Mouse (Mus musculus) spleen, postnatal 36 days (tissue): ENCODE data around the gene Klhl15.
A peak's percentile ranks its signal among the peaks of the same experiment; 100 is the strongest.

Experiments used
- DNase-seq, 2 experiments: peaks; one replicate each; pipeline ENCODE4 v3.0.0; 2022; ENCODE audit warnings: low spot score in 2 of 2, mixed read lengths in 1 of 2

Klhl15 gene

DNA sequence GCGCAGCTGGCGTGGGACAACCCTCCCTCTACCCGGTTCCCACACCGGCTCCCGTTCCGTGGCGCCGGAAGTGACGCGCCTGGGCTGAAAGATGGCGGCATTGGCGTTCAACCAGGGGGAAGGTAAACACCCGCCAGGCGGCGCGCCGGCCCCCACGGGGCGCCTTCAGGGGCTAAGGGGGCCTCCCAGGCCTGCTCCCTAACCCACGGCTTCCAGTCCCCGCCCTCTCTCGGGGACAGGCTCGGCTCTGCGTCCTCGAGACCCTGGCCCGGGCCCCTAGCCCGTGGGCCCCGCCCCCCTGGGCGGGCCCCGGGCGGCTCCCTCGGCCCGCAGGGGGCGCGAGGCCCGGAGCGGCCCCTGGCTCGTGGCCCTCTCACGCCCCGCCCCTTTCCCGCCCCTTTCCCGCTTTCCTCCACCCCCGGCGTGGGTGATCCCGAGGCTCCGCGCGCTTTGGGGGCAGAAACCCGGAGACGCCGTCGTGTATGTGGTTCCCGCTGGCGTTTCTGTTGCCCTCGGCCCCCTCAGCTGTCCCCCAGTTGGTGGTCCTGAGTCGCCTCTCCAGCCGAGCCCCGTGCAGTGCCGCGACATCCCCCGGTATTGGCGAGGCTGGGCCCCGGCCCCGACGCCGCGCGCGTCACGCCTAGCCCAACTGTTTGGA lies at the start of gene Klhl15:
Klhl15 (plus strand) TSS at position 68 of the 658 bp plus-strand sequence.
- DNase-seq, result peak; percentile 80 to 85

DNA sequence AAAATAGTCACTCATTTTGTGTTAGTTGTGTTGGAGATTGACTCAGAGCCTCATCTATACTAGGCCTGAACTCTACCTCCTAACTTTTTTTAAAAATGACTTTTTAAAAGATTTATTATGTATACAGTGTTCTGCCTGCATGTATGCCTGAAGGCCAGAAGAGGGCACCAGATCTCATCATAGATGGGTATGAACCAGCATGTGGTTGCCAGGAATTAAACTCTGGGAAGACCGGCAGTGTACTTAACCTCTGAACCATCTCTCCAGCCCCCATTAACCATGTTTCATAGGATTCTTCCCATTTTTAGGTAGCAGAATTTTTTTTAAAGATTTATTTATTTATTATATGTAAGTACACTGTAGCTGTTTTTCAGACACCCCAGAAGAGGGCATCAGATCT lies 49.2 kb upstream of the Klhl15 start:
- peak in 1 of 2 experiments; percentile 1 for DNase-seq

DNA sequence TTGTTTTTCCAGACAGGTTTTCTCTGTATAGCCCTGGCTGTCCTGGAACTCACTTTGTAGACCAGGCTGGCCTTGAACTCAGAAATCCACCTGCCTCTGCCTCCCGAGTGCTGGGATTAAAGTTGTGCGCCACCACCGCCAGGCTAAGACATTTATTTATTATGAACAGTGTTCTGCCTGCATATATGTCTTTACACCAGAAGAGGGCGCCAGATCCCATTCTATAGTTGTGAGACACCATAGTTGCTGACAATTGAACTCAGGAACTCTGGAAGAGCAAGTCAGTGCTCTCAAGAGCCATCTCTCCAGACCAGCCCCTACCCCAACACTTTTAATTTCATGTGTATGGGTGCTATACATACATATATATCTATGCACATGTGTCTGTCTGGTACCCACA lies 40.5 kb upstream of the Klhl15 start:
- peak; percentile 15 to 20 for DNase-seq

DNA sequence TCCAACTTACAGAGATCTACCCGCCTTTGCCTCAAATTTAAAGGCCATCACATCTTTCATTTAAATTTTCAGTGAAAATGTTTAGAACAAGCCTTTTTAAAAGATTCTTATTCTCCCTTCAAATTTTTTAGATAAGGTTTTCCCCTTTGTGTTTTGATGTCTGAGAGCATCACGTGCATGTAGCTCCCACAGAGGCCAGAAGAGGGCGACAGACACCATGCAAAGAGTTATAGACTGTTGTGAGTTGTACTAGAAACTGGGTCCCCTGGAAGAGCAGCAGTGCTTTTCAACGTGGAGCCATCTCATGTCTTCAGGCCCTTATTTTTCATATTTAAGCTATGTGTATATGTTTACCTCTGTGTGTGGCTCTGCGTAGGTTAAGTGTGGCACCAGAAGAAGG lies 36.6 kb upstream of the Klhl15 start:
- peak; percentile 4 to 41 for DNase-seq

DNA sequence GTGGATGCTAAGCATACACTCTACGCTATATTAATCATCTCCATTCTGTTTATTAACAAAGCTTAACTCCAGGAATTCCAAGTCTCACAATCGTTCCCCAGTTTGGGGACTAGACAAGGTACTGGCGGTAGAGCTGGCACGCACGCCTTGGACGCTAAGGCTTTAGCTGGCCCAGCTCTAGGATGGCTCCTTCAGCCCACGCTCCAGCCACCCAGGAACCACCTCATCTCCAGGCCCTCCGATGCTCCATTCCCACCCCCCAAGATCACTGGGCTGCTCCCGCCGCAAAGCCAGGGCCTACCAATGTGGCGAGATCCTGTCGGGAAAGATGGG lies 22.2 kb upstream of the Klhl15 start:
- no peak for DNase-seq

DNA sequence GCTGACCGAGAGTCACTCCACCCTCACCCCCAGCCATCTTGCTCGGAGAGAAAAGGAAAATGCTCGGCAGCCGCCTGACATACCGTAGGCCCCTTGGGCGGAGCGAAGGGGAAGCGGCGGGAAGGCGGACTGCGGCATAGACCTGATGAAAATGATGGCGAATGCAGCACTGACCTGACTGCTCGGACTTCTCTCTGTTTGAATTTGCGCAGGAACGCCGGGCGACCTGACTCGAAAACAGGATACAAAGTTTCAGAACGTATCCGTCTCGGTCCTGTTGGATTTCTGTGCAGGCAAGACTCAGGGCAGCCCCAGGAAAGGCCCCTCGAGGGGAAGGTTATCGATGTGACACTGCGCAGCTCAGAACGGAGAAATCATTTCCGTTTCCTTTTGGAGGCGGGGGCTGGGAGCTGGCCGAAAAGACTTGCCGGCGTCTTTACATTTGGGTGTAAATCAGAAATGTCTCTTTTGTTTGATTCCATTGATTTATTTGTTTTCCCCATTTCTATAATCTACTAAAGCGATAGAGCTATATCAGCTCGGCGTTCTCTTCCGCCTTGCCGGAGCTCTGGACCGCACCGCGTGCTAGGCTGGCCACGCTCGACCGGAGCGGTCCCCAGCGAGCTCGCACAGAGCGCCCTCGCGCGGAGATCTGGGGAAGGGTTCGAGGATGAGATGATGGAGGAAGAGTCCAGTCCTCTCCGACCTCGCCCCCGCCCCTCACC lies 21.6 kb upstream of the Klhl15 start, which contains the start of gene Eif2s3x:
Eif2s3x (minus strand) TSS at position 266 of the 725 bp plus-strand sequence.
- DNase-seq, result peak; percentile 81 to 82

DNA sequence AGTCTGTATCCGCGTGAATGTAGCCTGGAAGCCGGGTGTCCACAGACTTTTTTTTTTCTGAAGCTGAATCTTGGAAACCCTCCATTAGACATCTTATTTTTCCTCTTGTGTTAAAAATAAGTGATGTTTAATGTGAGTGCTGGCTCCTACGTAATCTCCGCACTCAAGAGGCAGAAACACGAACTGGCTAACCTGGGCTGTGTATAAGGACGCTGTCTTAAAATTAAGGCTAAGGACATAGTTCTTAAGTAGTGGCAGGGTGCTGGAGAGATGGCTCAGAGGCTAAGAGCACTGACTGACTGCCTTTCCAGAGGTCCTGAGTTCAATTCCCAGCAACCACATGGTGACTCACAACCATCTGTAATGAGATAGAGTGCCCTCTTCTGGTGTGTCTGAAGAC lies 21.0 kb upstream of the Klhl15 start:
- DNase-seq, result no peak

DNA sequence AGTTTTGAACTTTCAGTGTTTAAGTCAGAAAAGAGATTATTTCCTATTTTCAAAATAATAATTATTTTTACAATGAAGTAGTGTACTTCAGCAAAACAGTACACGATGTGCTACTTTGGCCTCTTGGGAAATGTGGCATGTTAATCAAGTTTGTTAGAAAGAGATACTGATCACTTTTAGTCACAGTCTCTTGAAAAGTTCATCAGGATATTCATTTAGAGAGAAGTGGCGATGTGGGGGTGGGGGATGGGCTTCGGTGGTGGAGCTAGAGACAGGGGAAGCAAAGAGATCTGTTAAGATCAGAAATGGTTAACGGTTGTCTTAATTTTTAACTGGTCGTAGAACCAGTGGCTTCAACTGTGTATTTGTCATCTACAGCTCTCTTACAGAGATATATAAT lies 967 bp upstream of the Klhl15 start:
- DNase-seq, result peak in 1 of 2 experiments; percentile 12

DNA sequence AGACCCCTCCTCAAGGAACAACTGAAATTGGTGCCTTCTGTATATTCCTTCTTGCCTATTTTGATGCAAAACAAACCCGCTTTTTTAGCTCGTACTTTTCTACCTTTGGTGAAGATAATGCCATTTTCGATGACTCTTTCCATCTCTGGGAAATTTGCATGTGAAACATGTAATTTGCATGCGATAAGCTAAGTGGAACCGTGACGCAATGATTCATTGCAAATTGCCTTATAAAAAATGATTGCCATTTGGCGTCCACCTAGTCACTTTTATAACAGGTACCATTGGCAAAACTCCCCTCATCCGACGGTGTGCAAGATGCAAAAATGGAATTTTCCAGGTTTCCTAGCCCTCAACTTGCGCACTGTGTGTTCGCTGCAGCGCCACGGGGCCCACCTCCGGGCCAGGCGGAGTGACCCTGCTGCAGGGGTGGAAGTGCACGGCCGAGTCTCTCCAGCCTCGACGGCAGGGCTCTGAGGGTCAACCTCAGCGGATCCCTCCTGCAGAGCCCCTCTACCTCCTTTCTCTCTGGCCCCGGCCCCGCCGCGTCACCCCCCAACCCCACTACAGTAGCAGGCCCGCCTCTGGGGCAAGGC lies 365 bp upstream of the Klhl15 start:
- DNase-seq, result peak in 1 of 2 experiments; percentile 45

DNA sequence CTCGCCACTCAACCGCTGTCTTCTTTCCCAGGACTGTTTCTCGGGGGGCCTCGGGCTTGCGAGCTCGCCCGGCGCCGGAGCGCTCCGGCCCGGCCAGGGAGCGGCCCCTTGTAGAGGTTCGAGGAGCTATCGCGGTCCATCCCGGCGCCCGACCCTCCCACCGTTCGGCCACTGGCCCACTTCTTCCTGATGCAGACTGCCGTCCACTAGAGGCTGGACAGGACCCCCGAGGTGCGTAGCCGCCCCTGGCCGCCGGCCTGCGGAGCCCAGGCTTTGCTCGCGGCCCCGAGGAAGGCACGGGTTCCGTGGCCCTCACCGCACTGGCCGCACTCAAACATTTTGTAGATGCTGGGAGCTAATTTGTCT lies 774 bp downstream of the Klhl15 start:
- DNase-seq, result no peak

DNA sequence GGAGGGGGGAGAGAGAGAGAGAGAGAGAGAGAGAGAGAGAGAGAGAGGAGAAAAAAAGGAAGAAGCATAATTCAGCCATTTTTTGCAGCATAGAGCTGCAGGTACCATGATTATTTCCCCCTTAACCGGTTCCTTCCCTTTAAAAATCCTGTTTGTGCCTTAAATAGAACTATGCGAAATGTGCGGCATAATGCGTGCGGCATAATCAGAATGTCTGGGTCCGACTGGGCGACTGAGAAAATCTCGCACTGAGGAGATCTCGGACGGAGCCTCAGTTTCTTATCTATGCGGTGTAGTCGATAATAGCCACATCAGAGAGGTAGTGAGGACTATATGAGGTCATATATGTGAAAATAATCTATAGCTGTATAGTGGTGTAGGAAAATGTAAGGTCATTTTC lies 1.2 kb downstream of the Klhl15 start:
- no peak for DNase-seq

DNA sequence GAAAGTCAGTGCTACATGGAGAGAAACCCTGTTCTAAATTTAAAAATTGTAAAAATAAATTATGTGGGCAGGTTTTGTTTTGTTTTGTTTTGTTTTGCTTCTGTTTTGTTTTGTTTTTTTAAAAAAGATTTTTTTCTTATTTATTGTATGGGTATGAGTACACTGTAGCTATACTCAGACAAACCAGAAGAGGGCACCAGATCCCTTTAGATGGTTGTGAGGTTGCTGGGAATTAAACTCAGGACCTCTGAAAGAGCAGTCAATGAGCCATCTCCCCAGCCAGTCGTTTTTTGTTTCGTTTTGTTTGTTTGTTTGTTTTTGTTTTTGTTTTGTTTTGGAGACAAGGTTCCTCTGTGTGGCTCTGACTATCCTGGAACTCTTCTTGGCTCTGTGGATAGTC lies 54.5 kb downstream of the Klhl15 start:
- peak; percentile 18 to 20 for DNase-seq

DNA sequence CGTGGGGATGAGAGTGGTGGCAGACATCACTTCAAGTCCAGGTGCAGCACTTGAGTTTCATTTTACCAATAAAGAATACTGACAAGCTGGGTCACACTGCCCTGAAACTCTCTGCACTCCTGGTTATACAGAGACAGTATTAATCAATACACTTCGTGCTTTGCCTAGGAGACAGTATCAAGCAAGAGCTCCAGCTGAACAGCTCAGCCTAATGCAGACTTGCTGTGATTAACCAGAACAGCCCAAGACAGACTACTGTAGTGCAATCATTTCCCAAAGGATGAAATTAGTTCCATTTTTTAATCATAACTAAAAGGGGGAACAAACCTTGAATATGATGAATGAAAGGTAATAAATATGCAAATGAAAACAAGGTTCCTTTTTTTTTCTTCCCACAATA lies 68.5 kb downstream of the Klhl15 start:
- DNase-seq, result no peak

DNA sequence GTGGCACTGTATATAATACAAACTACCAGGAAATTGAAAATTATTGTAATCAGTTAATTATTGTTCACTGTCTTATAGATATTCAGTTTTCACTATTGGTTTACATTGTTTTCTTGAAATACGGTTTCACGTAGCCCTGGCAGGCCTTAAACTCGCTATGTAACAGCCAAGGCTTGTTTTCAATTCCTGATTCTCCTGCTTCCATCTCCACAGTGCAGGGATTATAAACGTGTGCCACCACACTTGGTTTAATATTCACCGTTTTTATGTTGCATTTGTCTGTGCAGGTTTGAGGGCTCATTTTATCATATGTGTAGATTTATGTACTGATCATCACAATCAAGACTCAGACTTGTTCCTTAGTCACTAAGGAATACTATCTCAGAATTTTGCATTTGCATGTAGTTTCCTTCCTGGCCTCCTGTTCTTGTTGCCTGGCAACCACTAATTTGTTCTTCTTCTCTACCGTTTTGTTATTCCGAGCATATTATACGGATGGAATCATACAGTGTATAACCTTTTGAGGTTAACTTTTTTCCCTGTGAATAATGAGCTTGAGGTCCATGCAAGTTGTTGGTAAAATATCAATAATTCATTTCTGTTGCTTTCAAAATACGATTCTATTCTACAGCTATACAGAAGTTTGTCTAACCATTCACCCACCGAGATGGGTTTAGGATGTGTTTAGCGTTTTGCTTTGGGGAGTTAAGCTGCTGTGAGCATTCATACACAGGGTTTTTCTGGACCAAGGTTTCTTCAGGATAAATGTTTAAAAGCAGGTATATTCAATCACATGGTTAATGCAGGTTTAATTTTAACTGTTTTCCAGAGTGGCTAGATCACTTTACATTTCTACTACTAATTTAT lies 86.9 kb downstream of the Klhl15 start:
- DNase-seq, result no peak
